Mouse (Mus musculus): ENCODE measurements at regions not wholly inside any gene's neighbourhood (a gene's known extent, or its start where the extent isn't known, plus 50 kb on each side); places are given as distances from the start of the nearest gene placed in this dataset.

GRCm38 (mm10) chr12:107050891-107051635, 437.4 kb upstream of the 3110018I06Rik start:
- no peak for DNase-seq

DNA sequence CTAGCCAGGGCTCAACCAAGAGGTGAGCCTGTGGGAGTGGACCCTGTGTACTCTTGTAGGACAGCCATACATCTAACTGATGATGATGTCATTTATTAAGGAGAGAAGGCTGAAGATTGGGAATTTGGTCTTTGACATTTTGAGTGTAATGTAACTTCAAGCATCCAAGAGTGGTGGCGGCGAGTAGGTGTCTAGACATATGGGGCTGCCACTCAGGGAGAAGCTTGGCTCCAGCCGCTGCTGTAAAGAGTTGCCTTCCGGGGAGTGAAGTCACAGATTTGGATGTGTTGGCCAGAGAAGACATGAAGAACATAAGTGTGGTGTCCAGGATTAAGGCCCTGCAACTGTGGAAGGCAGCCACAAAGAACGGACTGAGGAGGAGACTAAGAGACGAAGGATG, 436.3 kb upstream of the 3110018I06Rik start:
- DNase-seq = no peak

GRCm38 (mm10) chr12:107056553-107056952, 431.9 kb upstream of the 3110018I06Rik start:
- peak in 1 of 2 experiments; percentile 24 for DNase-seq

- no peak for DNase-seq
These were observed 427.9 kb upstream of the 3110018I06Rik start for GRCm38 (mm10) chr12:107060514-107060913.

GRCm38 (mm10) chr12:107067346-107067745, 421.1 kb upstream of the 3110018I06Rik start:
- DNase-seq = no peak

GRCm38 (mm10) chr12:107082541-107082940, 405.9 kb upstream of the 3110018I06Rik start:
- no peak for DNase-seq

DNA sequence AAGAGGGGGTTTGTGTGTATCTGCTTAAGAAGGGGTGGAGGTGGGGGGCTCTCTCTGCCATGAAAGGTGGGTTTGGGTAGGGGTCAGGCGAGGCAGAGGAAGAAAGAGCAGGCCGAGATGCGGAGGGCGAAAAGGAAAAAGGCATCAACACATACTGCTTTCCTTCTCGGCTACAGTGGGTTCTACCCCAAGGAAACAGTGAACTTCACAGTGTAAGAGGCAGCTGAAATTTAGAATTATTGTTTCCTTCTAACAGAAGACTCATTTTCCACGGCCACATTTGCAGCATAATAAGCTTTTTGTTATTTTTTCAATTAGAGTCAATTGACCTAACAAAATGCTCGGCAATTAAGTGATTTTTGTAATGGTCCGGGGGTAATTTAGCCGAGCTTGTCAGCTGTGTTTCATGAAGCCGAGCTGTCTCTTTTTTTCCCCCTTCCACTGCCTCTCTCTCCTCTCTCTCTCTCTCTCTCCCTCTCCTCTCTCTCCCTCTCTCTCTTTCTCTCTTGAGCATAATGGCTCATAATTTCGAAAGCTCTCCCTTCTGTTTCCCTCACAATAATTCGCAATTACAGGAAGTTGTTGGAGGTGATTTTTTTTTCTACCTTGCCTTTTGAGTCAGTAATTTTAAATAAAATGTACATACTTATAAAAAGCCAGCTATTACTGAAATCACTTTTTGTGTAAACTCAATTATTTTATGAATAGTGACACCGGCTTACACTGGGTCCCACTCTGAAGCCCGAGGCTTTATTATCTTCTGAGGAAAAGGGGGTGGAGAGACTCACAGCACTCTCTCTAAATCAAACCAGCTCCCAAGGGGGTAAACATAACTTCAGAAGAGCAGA, 403.1 kb upstream of the 3110018I06Rik start:
- no peak for DNase-seq

GRCm38 (mm10) chr12:107085906-107086655, 402.4 kb upstream of the 3110018I06Rik start:
- peak; percentile 5 to 54 for DNase-seq

DNA sequence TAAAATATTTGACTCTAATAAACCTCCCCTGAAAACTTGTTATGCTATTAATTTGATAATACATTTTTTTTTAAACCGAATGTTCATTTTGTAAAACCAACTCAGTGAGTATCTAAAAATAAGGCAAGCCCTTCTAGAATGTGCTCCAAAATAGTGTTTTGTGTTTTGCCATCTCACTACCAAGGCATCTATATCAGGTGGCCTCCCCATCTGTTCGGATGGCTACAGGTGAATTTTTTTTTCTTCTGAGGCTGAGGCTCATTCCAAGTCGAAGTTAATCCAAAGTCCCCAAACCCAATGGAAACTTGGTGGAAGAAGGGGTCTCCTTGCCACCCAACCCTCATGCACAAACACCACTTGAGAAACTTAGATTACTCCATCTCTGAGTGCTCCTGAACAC, 396.3 kb upstream of the 3110018I06Rik start:
- no peak for DNase-seq

- no peak for DNase-seq
These were observed 395.1 kb upstream of the 3110018I06Rik start for GRCm38 (mm10) chr12:107093326-107093725.

- DNase-seq = no peak
These were observed 393.0 kb upstream of the 3110018I06Rik start for GRCm38 (mm10) chr12:107095409-107095808.

DNA sequence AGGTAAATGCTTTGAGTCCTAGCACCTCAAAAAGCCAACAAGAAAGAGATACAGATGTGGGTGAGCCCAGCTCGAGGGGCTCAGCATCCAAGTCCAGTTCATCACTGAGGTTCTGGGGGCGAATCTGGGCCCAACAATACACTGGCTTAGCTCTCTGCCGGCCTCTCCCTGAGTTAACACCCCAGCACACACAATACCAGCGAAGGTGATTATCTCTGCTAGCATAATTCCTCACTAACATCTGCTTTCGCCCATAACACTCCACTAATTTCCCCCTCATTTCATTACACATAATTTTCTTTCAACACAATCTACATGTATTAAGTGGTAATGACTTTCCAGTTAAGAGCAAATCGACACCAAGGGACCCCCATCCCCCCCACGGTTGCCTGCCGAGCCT, 383.9 kb upstream of the 3110018I06Rik start:
- DNase-seq = no peak

DNA sequence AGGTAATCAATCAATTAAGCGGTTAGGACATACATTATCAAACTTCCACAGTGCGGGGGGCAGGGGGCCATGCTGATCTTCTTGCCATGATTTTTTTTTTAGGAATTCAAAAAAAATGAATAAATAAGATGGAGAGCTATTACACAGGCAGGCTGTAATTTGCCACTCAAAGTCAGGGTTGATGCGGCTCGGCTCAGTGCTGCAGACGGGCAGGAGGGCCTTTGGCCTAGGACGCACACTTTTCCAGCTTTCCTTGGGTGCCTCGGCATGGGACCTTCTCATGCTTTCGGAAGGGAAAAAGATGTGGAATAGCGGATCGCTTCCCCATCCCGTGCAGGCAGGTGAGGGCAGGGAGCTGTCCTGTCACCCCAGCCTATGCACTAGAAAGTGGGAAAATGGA, 383.4 kb upstream of the 3110018I06Rik start:
- no peak for DNase-seq

DNA sequence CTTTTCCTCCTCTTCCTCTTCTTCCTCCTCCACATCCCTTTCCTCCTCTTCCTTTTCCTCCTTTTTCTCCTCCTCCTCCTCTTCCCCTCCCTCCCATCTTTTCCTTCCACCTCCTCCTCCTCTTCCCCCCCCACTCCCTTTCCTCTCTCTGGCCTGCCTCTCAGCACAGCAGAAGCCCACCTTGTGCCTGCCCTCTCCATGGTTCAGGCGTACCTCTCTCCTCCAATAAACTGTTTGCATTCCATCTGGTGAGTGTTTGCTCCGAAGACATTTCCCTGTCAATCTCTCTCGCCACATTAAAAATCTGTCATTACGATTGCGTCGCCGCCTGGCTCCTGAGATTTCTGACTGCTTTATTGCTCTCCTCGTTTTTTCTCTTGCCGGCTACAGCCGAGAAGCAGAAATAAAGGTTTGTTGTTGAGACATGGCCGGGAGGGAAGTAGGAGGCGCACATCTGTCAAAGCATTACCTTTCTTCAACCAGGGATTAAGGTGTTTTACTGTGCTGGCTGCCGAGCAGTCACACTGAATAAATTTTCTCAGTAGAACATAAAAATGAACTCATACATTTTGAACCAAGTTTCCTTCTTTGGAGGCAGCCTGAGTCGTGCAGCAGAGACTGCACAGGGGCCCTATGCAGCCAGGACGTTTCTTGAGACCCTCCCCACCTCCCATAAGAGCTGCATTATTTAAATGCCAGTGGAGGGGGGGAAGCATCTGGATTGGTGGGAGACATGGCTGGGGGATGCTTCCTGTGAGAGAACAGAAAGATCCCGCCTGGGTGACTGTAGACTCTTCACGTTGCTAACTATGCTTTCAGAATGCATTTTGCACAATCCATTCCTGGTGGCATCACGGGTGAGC, 376.3 kb upstream of the 3110018I06Rik start:
- DNase-seq = no peak

DNA sequence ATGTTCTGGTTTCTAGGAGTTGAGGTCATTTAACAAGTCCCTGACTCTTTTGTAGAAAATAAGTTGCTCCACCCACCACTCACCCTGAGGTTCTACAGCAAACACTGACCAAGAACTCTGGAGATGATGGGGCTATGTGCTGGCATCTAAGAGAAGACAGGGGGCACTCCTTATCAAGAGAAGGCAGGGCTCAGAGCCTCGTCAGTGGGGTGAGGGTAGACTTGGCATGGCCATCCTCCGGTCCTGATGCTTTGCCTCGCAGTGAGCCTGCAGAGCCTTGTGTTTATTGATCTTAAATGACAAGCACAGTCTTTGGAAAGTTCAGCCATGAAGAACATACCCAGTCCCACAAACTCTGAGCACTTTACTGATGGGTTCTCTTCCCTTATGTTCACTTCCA, 370.1 kb upstream of the 3110018I06Rik start:
- DNase-seq = no peak

GRCm38 (mm10) chr12:107119076-107119475, 369.4 kb upstream of the 3110018I06Rik start:
- no peak for DNase-seq

DNA sequence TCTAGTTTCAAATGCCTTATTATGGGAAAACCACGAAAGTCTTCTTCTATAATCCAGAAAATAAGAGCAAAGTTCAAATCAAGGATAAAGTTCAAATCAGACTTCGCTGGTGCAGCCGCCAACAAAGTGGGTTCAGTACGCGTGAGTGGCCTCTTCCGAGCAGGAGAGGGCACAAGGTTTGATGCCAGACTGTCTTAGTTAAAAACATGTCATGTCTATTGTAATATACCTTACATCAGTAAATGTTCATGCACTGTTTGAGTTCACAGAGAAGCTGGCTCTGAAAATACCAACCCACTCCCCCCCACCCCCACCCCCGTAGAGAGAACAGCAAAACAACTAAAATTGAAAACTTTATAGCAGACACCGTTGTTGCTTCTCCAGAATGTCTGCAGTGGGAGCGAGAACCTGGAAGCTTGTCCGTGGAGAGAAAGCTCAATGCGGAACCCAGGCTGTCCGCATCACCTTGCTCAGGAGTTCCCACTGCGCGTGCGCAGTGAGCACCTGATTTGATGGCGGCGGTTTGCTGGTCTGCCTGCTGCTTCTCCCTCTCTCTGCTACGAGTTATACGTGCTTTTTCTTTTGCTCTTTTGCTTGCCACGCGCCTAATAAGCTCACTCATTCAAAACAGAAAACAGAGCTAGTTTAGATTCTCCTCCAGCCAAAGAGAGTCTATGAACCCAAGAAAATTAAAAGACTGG, 367.8 kb upstream of the 3110018I06Rik start:
- DNase-seq = no peak

- DNase-seq = no peak
These were observed 366.4 kb upstream of the 3110018I06Rik start for GRCm38 (mm10) chr12:107121990-107122389.

GRCm38 (mm10) chr12:107123661-107124060, 364.8 kb upstream of the 3110018I06Rik start:
- no peak for DNase-seq

DNA sequence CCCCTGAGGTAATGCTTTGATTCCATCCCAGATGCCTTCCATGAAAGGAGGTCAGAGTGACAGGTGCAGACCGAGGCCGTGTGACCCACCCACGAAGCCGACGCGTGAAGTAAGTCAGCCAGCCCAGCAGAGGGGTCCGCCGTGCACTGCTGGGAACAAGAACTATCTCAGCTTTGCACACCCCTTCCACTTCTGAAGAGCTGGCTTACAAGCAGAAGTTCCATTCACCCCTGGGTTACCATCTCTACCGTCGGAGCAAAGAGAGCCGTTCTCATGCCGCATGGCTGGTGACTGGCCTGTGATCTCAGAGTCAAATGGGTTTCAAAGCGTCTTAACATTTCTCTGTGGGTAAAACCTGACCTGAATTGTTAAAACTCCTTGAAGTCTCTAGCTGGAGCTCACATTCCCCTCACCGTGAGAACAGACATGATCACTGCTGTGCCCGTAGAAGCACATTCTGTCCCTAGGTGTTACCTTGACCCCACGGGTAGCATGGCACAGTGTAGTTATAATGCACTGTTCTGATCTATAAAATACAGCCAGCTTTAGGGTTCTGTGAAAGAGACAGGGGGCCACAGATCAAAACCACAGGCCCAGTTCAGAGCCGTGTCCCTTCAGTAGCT, 364.1 kb upstream of the 3110018I06Rik start:
- no peak for DNase-seq

DNA sequence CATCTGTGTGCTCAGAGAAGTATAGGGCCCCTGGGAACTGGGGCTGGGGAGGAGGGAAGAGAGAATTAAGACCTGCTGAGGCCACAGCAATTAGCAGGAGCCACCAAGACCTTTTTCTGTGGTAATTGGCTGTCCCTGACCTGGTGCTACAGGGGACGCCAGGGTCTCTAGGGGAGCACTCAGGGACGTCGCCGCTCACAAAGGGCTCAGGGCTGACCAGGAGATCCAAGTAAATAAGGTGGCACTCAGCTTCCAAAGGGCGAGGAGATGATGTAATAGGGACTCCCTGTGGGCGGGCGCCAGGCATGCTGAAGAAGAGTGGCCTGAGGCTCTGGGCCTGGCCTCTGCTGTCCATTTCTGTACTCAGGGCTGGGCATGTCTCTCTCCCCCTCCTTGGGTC, 363.2 kb upstream of the 3110018I06Rik start:
- no peak for DNase-seq

Data from kidney, postnatal 36 days (tissue).